ENCODE assay signal across 19 mouse cellular contexts in genomic region chr1:82188549-82189231, GRCm38 (mm10). TPM values are rescaled to one million over a fixed set of nuclear protein-coding genes. Genes with fewer than 3 reads are reported as not detected.
"Had no signal": no experiment of that assay in that cellular context is flagged by ENCODE, and none has a peak within 500 bp of the region (broad histone marks: within the 10 kb centered on the region; RNA-seq: fewer than 3 reads in every experiment).

No protein-coding gene starts in this region.

- H3K4me3 ChIP-seq: left cerebral cortex, adult 2 months; limb, embryonic 13.5 days; liver, embryonic 13.5 days; midbrain, embryonic 12.5 days; midbrain, embryonic 15.5 days; neural tube, embryonic 13.5 days had no signal

- H3K27me3 ChIP-seq: limb, embryonic 13.5 days; liver, embryonic 13.5 days; midbrain, embryonic 12.5 days; midbrain, embryonic 15.5 days had no signal

- ATAC-seq: midbrain, embryonic 15.5 days had no signal

- DNase-seq: liver; liver, embryonic 13.5 days; thymus, adult 2 months; thymus, postnatal 14 days; thymus, postnatal 4 days had no signal

- H3K36me3 ChIP-seq: limb, embryonic 13.5 days; liver, embryonic 13.5 days; midbrain, embryonic 12.5 days; midbrain, embryonic 15.5 days; neural tube, embryonic 13.5 days had no signal

- H3K4me1 ChIP-seq: liver, embryonic 13.5 days; midbrain, embryonic 12.5 days; midbrain, embryonic 15.5 days had no signal

- H3K27ac ChIP-seq: left cerebral cortex, adult 2 months; limb, embryonic 13.5 days; liver, embryonic 13.5 days; macrophage; midbrain, embryonic 12.5 days; midbrain, embryonic 15.5 days; neural tube, embryonic 13.5 days; stomach, postnatal 0 days had no signal

- H3K9me3 ChIP-seq: limb, embryonic 13.5 days; liver, embryonic 13.5 days; midbrain, embryonic 12.5 days; midbrain, embryonic 15.5 days; neural tube, embryonic 13.5 days had no signal

- H3K4me2 ChIP-seq: liver, embryonic 13.5 days; lung, embryonic 14.5 days; midbrain, embryonic 12.5 days; midbrain, embryonic 15.5 days; neural tube, embryonic 13.5 days had no signal

- H3K9ac ChIP-seq: limb, embryonic 13.5 days; liver, embryonic 13.5 days; lung, embryonic 14.5 days; midbrain, embryonic 12.5 days; midbrain, embryonic 15.5 days; neural tube, embryonic 13.5 days had no signal

RNA-seq across cellular contexts. Expression of gene Gm9747, which starts 44.2 kb away (rescaled TPM):
- total RNA-seq: layer of hippocampus, adult 8-10 months; layer of hippocampus, postnatal 10 days; layer of hippocampus, postnatal 36 days; left cerebral cortex, adult 2 months; left cerebral cortex, postnatal 10 days; left cerebral cortex, postnatal 36 days; megakaryocyte, adult 5-6 weeks had no signal
- polyA plus RNA-seq: macrophage; thymus, adult 2 months had no signal
